Mouse (Mus musculus) E14TG2a.4 (cell line): ENCODE data around the gene Atp6ap1l.

Source experiments
- H3K27me3 ChIP-seq: 2 replicates; pipeline ENCODE4 v1.6.1; 2014; ENCODE audit warnings: low read length, control low read depth; ENCODE audit not compliant: insufficient read depth
- H3K36me3 ChIP-seq: 2 replicates; pipeline ENCODE4 v1.6.1; 2014; ENCODE audit warnings: low read length, control low read depth; ENCODE audit not compliant: insufficient read depth
- H3K4me1 ChIP-seq: replicated peaks from 2 replicates; pipeline ENCODE4 v1.6.1; 2014; ENCODE audit warnings: low read depth, low read length, control low read depth
- H3K4me3 ChIP-seq: replicated peaks from 2 replicates; pipeline ENCODE4 v1.5.1; 2014; ENCODE audit warnings: mild to moderate bottlenecking, low read length
- H3K9me3 ChIP-seq: 2 replicates; pipeline ENCODE4 v1.6.1; 2014; ENCODE audit warnings: low read length, control low read depth
- CTCF ChIP-seq: conservative IDR thresholded peaks from 2 replicates; pipeline ENCODE4 v1.5.1; 2014; ENCODE audit warnings: low read length
- NANOG ChIP-seq: IDR thresholded peaks from 2 replicates; pipeline ENCODE4 v1.6.1; 2014; ENCODE audit warnings: borderline replicate concordance, low read length, mixed read lengths
- POU5F1 ChIP-seq: IDR thresholded peaks from 2 replicates; pipeline ENCODE4 v1.6.1; 2014; ENCODE audit warnings: low read length, borderline replicate concordance

Gene Atp6ap1l

DNA sequence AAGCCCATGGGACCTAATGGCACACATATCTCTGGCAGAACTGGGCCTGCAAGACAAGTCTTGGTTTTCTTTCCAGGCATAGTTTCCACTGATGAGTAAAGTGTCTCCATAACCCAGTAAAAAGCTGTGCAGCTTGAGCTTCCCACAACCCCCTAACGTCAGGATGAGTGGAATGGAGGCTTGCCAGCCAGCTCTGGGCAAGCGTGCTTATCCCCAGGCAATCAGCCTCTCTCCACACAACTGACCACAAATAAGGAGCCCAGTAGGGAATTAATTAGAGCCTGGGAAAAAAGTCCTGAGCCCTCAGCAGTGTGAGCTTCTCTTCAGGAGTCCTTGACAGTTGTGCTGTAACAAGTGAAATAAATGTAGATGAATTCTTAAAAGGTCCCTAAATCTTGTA is 9.1 kb downstream of the Atp6ap1l start:
- H3K4me3 ChIP-seq: no peak overlapping the region
- no peaks in the 10 kb centered on the region for H3K9me3 ChIP-seq
- H3K36me3 ChIP-seq: no peaks in the 10 kb centered on the region
- TF ChIP-seq POU5F1 (no peak), CTCF (no peak), NANOG (no peak)
- no peaks in the 10 kb centered on the region for H3K4me1 ChIP-seq
- peaks cover 2% of the 10 kb centered on the region; the same call in 1 of the 2 replicates for H3K27me3 ChIP-seq

DNA sequence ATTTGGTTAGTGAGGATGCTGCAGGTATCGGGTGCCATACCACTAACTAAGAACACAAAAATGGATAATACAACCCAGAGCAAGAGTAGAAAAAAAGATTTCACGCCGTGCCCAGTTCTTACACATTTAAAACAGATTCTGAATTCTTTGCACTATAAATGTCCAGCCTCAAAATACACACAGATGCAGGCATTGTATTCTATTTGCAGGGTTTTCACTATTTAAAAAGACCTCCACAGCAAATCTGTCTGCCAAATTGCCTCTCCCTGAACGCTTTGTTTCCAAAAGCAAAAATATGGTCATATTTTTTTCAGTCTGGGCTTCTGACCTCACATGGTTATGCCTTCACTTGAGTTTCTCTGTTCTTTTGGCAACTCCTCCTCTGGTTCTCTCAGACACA is 10.3 kb downstream of the Atp6ap1l start:
- no peaks in the 10 kb centered on the region for H3K36me3 ChIP-seq
- H3K27me3 ChIP-seq: peaks cover 2% of the 10 kb centered on the region; the same call in 1 of the 2 replicates
- no peaks in the 10 kb centered on the region for H3K4me1 ChIP-seq
- H3K9me3 ChIP-seq: no peaks in the 10 kb centered on the region
- TF ChIP-seq CTCF: no peak
- TF ChIP-seq NANOG: no peak
- TF ChIP-seq POU5F1: no peak
- no peak overlapping the region for H3K4me3 ChIP-seq

DNA sequence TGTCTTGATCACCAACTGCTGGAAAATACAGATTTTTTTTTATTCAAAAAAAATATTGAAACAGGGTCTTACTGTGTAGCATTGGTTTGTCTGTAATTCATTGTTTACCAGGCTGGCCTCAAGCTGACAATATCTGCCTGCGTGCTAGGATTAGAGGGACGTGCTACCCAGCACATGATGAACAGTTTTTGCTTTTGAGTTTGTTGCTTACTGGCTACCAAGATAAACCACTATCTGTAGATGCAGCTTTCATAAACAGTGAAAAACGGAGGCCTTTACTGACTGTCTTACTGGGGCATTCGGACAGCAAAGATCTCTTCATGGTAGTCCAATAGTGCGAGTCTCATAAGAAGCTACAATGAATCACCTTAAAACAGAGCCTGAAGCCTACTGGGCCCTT is 15.0 kb downstream of the Atp6ap1l start:
- H3K36me3 ChIP-seq: no peaks in the 10 kb centered on the region
- no peak overlapping the region for H3K4me3 ChIP-seq
- H3K4me1 ChIP-seq: peaks cover 8% of the 10 kb centered on the region; the same call in 1 of the 2 replicates
- no peaks in the 10 kb centered on the region for H3K9me3 ChIP-seq
- TF ChIP-seq NANOG: no peak
- no peak for TF ChIP-seq CTCF
- no peak for TF ChIP-seq POU5F1
- H3K27me3 ChIP-seq: peaks cover 8% of the 10 kb centered on the region; the same call in 1 of the 2 replicates

DNA sequence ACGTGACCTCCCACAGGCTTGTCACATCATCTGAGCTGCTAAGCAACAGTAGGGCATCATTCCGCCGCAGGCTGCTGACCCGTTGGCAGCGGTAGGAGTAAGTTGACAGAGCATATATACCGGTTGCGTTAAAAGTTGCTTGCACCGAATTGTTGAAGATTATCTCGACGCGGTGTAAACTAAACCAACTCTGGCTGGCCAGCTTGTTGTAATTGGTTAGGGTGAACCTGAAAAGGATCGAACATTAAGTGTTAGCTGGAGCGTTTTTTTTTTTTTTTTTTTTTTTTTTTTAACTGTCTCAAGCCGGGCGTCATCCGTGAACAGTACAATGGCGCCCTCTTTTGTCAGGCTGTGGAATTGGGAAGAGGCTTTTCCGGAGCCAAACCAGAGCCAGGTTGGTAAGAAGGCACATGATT is 18.6 kb downstream of the Atp6ap1l start:
- H3K27me3 ChIP-seq: peaks cover 6% of the 10 kb centered on the region; the same call in 1 of the 2 replicates
- H3K36me3 ChIP-seq: no peaks in the 10 kb centered on the region
- peaks cover 8% of the 10 kb centered on the region; the same call in 1 of the 2 replicates for H3K4me1 ChIP-seq
- TF ChIP-seq CTCF: peak; percentile 74
- TF ChIP-seq POU5F1: no peak
- TF ChIP-seq NANOG: no peak
- H3K9me3 ChIP-seq: no peaks in the 10 kb centered on the region
- peak overlapping the region; percentile 52; the same call in 1 of the 2 replicates for H3K4me3 ChIP-seq

DNA sequence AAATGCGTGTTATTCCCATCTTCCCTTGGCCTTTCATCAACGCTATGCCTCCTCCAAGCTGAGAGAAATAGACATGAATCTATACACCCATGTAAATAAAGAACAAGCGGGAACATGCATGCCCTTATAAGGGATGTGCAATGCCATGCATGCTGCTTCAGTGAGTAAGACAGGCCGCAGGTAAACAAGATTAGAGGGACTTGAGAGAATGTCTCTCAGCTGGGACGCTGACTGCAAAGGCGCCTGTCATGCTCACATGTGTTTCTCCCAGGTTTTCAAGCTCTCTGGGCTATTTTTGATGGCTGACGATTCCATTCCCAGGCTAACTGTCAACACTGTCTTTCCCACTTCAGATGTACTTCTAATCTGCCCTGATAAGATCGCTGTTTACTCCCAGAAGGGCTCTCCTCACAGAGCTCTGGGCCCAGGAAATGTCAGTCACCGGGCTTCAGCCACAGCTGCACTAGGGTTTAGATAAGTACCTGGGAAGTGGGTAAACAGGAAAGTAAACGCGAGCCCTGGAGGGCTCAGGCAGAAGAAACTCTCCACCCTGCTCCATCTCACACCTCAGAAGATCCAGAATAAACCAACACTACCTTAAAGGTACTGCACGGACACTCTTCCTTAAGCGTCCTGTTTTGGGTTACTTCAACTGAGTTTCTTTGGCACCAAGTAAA is 19.2 kb downstream of the Atp6ap1l start:
- Histone ChIP-seq H3K27me3 (peaks cover 6% of the 10 kb centered on the region; the same call in 1 of the 2 replicates), H3K36me3 (no peaks in the 10 kb centered on the region), H3K4me3 (peak overlapping the region; percentile 52; the same call in 1 of the 2 replicates), H3K4me1 (peaks cover 8% of the 10 kb centered on the region; the same call in 1 of the 2 replicates), H3K9me3 (no peaks in the 10 kb centered on the region)
- TF ChIP-seq POU5F1 (no peak), NANOG (no peak), CTCF (no peak)

DNA sequence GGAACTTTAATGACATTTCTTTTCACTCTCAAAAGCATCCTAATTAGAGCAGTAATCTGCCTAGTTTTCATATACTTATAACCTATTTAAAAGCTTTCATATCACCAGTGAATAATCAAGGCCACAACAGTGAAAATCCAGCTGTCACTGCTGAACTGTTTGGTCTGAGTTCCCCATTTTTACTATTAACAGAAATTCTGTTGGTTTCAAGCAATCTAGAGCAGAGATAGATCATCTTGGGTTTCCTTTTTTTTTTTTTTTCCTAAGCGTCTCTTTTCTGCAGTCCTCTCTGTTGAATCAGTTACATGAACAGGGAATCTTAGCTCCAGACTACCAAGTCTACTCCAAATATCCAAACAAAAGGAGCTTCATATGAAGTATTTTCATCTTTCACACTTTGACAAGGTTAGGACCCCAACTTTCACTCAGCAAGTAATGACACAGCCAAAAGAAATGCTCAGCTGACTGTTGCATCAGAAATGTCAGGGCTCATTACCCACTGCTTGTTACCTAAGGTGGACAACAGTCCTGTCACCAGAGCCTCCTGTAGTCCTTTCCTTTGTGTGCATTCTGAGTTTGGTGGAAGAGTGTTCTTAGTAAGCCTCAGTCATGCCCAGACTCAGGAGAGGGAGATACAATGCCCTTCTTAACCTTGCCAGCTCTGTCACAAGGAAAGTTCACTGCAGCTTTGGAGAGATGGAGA is 23.3 kb downstream of the Atp6ap1l start:
- H3K9me3 ChIP-seq: no peaks in the 10 kb centered on the region
- H3K36me3 ChIP-seq: no peaks in the 10 kb centered on the region
- H3K4me1 ChIP-seq: peaks cover 8% of the 10 kb centered on the region; the same call in 1 of the 2 replicates
- no peak for TF ChIP-seq POU5F1
- H3K4me3 ChIP-seq: no peak overlapping the region
- H3K27me3 ChIP-seq: peaks cover 6% of the 10 kb centered on the region; the same call in 1 of the 2 replicates

DNA sequence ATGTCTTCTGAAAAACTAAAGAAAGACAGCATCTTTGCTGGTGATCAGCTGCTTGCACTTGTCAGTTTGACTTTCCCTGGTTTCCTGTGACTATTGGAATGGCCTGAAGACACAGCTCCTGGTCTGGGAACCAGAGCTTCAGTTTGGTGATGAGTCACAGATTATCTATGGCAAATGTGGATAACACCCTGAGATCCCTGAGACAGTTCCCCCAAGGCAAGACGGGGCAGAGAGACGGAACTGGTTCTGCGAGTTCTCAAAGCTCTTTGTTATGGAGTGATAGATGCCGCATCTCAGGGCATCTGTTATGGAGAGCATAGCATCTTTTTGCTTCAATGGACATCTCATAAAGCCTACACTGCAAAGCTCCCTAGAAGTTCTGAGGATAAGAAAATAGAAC is 33.6 kb downstream of the Atp6ap1l start:
- Histone ChIP-seq H3K27me3 (no peaks in the 10 kb centered on the region), H3K9me3 (peaks cover 33% of the 10 kb centered on the region), H3K4me1 (peaks cover 31% of the 10 kb centered on the region), H3K4me3 (no peak overlapping the region), H3K36me3 (peaks cover 16% of the 10 kb centered on the region)
- no peak for TF ChIP-seq CTCF
- TF ChIP-seq NANOG: 0 out of 2 replicates have a peak, but pooled peaks have one; percentile 7

DNA sequence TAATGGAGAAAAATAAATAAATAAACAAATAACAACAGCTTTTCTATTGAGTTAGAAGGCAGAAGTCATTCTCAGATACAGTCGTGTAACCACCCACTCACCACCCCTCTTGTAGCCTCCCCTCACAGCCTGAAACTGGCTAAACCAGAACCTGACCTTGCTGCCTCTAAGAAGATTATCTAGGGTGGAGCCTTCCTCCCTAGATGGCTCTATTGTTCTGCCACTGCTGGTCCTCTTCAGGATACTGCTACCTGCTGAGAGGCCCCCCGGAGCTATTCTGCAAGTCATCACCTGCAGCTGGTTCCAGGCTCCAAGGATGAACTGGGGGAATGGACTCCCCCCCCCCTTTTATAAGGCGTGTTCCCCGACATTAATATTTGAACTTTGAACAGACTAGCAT is 36.0 kb downstream of the Atp6ap1l start:
- peaks cover 31% of the 10 kb centered on the region for H3K4me1 ChIP-seq
- H3K4me3 ChIP-seq: 0 out of 2 replicates have a peak overlapping the region, but pooled peaks have one; percentile 26
- peaks cover 16% of the 10 kb centered on the region for H3K36me3 ChIP-seq
- peak; percentile 86 for TF ChIP-seq NANOG
- no peak for TF ChIP-seq POU5F1
- H3K27me3 ChIP-seq: no peaks in the 10 kb centered on the region
- H3K9me3 ChIP-seq: peaks cover 27% of the 10 kb centered on the region

DNA sequence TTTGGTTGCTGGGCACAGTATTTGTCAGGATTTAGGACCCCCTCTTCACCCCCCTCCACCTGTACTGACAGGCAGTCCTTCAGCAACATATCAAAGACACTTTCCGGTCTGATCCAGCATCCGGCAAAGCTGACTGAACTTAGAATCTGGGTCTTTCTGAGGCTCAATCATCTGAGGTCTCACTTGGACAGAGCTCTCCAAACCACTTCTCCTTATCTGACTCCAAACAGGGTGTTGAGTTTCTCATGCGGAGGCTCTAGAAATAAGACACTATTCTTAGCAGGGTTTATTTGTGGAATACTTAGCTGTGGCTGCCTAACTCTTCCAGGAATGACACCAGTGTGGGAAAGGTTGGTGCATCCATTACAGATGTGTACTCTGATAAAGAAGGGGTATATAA is 43.0 kb downstream of the Atp6ap1l start:
- Histone ChIP-seq H3K4me1 (no peaks in the 10 kb centered on the region), H3K4me3 (no peak overlapping the region), H3K9me3 (peaks cover 10% of the 10 kb centered on the region), H3K36me3 (peaks cover 4% of the 10 kb centered on the region; the same call in 1 of the 2 replicates), H3K27me3 (no peaks in the 10 kb centered on the region)
- TF ChIP-seq CTCF: no peak
